Mouse (Mus musculus) G1E (cell line): ENCODE data around the gene Gpr37l1. TPM values are rescaled to one million over a fixed set of nuclear protein-coding genes. Genes with fewer than 3 reads are reported as not detected.

Experiments used
- ATAC-seq: 2 replicates; pipeline ENCODE4 v1.8.0; 2016; ENCODE audit warnings: mild to moderate bottlenecking; ENCODE audit not compliant: insufficient number of reproducible peaks, poor library complexity, low FRiP score, severe bottlenecking; ENCODE audit errors: extremely low read depth
- DNase-seq: peaks from one replicate; pipeline ENCODE4 v3.0.0; 2012; ENCODE audit warnings: low spot score
- H3K27me3 ChIP-seq: 2 replicates; pipeline ENCODE4 v1.6.1; 2012; ENCODE audit warnings: mild to moderate bottlenecking, low read length, inconsistent platforms; ENCODE audit not compliant: insufficient read depth
- H3K36me3 ChIP-seq: replicated peaks from 2 replicates; pipeline ENCODE3; 2012; ENCODE audit warnings: mild to moderate bottlenecking, inconsistent platforms
- H3K4me1 ChIP-seq: 2 replicates; pipeline ENCODE4 v1.6.1; 2012; ENCODE audit warnings: low read depth, low read length, inconsistent platforms, mixed read lengths; ENCODE audit not compliant: insufficient read depth
- H3K4me3 ChIP-seq: 2 replicates; pipeline ENCODE4 v1.5.1; 2012; ENCODE audit warnings: low read depth, mild to moderate bottlenecking, inconsistent platforms, low read length, moderate library complexity, mixed read lengths
- H3K9me3 ChIP-seq: replicated peaks from 2 replicates; pipeline ENCODE4 v1.6.1; 2012; ENCODE audit warnings: inconsistent platforms
- CTCF ChIP-seq: IDR thresholded peaks from 2 replicates; pipeline ENCODE4 v1.5.1; 2012; ENCODE audit warnings: low read depth, low read length, inconsistent platforms, mixed read lengths
- GATA1 ChIP-seq: IDR thresholded peaks from 2 replicates; pipeline ENCODE4 v1.6.1; 2012; ENCODE audit warnings: borderline replicate concordance, low read length, inconsistent platforms, mixed read lengths
- GATA2 ChIP-seq: IDR thresholded peaks from 2 replicates; pipeline ENCODE4 v1.6.1; 2012; ENCODE audit warnings: low read depth, low read length, inconsistent platforms, borderline replicate concordance
- POLR2AphosphoS5 ChIP-seq: IDR thresholded peaks from 2 replicates; pipeline ENCODE4 v1.6.1; 2012; ENCODE audit warnings: low read depth, low read length, inconsistent platforms; ENCODE audit not compliant: insufficient replicate concordance
- TAL1 ChIP-seq: conservative IDR thresholded peaks from 2 replicates; pipeline ENCODE4 v1.6.1; 2012; ENCODE audit warnings: low read depth, low read length, inconsistent platforms, mixed read lengths
- polyA plus RNA-seq: library from polyadenylated mRNA; stranded (reverse); fragments of >175 nt; gene quantifications from 2 replicates; pipeline ENCODE4 v1.2.3, GENCODE M21; 2012
- total RNA-seq, 2 experiments: library from RNA; stranded (forward) in 1 of 2; stranded (reverse) in 1 of 2; fragments of 200-1000 nt in 1 of 2; fragments of >200 nt in 1 of 2; fragmentation: Nextera tagmentation in 1 of 2; gene quantifications; 2 replicates each; pipeline ENCODE4 v1.2.3; 2014 to 2017

Gene Gpr37l1
- total and polyA plus RNA-seq, 3 experiments: 0.05 TPM; not detected in 2

DNA sequence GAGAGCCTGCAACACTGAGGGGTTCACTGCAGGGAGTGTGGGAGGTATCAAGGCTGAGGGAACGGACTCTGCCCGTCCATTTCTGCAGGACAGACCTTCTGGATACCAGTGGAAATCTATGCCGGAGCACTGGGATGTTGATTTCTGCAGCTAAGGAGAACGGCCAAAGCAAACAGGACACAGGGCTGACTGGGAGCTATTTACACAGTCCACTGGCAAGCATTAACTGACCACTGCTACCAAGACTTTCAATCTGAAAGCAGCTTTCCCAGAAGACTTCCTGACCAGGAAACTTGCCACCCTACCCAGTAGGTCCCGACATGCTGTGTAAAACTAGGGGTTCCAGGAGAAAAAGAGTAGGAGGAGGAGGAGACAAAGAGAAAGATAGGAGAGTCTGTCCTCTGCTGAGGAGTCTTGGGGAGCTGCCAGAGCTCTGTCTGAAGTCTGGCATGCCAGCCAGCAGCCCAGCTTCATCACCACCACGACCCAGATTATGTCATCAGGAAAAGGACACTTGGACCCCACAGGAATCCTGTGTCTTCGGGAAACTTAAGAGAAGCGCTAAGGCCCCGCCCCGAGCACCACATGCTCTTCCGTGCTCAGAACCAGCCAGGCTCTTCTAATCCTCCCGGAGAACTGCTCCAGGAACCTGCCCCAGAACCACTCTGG is 2.2 kb upstream of the Gpr37l1 start:
- DNase-seq (no peak), ATAC-seq (no peak)
- Histone ChIP-seq H3K27me3 (peaks cover 25% of the 10 kb centered on the region), H3K9me3 (no peaks in the 10 kb centered on the region), H3K36me3 (no peaks in the 10 kb centered on the region), H3K4me1 (no peaks in the 10 kb centered on the region), H3K4me3 (no peak overlapping the region)
- no peak for TF ChIP-seq TAL1
- TF ChIP-seq GATA1: no peak
- TF ChIP-seq POLR2AphosphoS5: no peak
- TF ChIP-seq CTCF: no peak
- TF ChIP-seq GATA2: no peak

DNA sequence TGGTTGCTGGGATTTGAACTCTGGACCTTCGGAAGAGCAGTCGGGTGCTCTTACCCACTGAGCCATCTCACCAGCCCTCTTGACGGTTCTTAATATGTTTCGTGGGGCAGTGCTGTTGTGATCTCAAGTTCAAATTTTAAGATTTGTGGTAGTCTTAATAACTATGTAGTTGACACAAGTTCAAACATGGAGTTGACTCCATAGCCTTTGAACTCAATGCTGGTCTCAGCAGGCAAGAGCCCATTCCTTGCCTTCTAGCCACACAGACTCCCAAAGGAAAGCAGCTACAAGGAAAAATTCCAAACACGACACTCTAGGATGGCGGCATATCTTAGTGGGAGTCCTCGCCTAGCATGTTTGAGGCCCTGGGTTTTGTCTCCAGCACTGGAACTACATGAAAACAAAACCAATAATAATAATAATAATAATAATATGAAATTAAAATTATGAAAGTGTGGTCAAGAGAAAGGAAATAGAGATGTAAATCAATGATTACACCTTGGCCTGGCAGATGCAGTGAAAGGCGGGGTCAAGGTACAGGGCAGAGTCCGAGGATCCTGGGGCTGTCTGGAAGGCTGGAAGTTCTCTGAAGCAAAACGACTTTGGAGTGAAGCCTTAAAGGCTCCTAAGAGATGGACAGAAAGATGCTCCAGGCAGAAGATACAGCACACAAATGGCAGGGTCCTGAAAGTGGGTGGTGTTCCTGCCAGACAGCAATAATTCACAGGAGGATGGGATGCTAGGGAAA is 1.1 kb upstream of the Gpr37l1 start:
- Histone ChIP-seq H3K4me3 (no peak overlapping the region), H3K9me3 (no peaks in the 10 kb centered on the region), H3K27me3 (peaks cover 25% of the 10 kb centered on the region), H3K4me1 (no peaks in the 10 kb centered on the region), H3K36me3 (no peaks in the 10 kb centered on the region)
- DNase-seq (no peak), ATAC-seq (no peak)
- no peak for TF ChIP-seq GATA2
- TF ChIP-seq POLR2AphosphoS5: no peak
- no peak for TF ChIP-seq CTCF
- no peak for TF ChIP-seq GATA1
- TF ChIP-seq TAL1: no peak

DNA sequence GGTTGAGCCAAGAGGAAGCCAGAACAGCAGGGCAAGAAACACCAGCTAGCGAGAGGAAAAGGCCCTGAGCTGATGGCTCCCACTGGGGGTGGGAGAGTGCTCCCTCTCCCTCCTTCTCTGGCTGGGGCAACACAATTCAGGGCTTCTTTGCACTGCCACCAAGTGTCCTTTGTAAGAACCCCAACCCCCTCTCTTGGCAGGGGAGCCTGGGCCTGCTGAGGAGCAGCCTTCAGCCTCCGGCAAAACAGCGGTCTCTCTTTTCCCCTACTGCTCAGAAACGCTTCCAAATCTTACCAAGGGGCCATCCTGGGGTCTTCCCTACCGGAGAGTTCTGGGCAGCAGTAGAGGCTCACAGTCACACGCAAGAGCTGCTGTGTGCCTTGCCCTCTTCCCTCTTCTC is 4.8 kb downstream of the Gpr37l1 start:
- DNase-seq: no peak
- Histone ChIP-seq H3K4me3 (no peak overlapping the region), H3K27me3 (peaks cover 37% of the 10 kb centered on the region), H3K4me1 (no peaks in the 10 kb centered on the region), H3K9me3 (no peaks in the 10 kb centered on the region), H3K36me3 (no peaks in the 10 kb centered on the region)
- ATAC-seq: no peak
- TF ChIP-seq TAL1 (no peak), POLR2AphosphoS5 (no peak), GATA2 (no peak), CTCF (no peak), GATA1 (no peak)

DNA sequence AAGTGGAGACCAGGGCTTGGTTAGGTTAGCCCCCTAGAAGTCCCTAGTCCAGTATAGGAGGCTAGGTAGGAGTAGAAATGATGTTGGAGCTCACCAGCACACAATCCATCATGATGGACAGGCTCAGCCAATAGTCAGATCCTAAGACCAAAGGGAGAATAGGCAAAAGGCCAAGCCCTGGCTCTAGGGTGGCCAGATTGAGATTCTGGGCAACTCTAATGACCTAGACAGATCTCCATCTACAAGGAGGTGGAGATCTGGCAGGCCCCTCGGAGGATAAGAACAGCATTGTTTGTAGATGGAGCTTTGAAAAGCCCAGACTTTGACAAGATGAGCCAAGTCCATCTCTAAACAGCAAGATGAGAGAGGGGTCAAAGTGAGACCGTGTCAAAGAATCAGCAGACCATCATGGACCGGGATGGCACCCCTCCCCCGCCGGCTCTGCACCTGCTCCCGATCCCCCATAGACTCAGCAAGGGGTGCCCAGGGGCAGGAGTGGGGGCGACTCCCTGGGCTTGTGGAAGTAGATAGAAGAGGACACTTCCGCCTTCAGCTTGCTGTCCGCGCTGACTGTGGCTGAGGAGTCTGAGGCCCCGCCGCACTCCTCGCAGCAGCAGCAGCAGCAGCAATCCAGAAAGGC is 7.0 kb downstream of the Gpr37l1 start:
- ATAC-seq (no peak), DNase-seq (no peak)
- Histone ChIP-seq H3K4me1 (no peaks in the 10 kb centered on the region), H3K27me3 (peaks cover 29% of the 10 kb centered on the region), H3K36me3 (peaks cover 20% of the 10 kb centered on the region), H3K4me3 (no peak overlapping the region), H3K9me3 (no peaks in the 10 kb centered on the region)
- TF ChIP-seq GATA2 (no peak), POLR2AphosphoS5 (no peak), TAL1 (no peak), GATA1 (no peak), CTCF (no peak)

DNA sequence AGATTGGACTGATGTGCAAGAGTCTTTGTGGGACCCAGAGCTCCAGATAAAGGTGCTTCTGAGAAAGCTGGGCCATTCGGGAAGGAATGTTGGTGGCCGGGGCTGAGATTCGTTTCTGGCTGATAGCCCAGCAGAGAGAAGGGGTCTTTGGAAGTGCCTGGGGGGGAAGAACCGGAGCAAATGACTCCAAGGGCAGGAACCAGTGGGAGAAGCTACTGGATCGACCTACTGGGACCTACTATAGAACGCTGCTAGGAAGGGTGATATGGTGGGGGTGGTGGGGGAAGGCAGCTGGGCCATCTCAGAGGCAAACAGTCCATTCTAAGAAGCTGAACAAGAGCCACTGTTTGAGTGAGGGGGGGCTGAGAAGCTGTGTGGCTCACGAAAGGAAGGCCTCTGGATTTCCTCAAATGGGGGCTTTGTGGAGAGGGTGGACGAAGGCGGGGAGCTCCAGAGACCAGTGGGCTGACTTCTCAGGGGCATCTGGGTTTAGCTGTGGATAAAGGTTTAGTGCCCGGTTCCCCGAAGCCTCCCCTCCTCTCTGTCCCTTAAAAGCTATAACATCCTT is 7.8 kb downstream of the Gpr37l1 start:
- Histone ChIP-seq H3K9me3 (no peaks in the 10 kb centered on the region), H3K4me1 (peaks cover 2% of the 10 kb centered on the region), H3K4me3 (no peak overlapping the region), H3K27me3 (peaks cover 26% of the 10 kb centered on the region), H3K36me3 (peaks cover 28% of the 10 kb centered on the region)
- DNase-seq (no peak), ATAC-seq (no peak)
- TF ChIP-seq TAL1: no peak
- no peak for TF ChIP-seq GATA2
- no peak for TF ChIP-seq CTCF
- no peak for TF ChIP-seq GATA1
- TF ChIP-seq POLR2AphosphoS5: no peak

DNA sequence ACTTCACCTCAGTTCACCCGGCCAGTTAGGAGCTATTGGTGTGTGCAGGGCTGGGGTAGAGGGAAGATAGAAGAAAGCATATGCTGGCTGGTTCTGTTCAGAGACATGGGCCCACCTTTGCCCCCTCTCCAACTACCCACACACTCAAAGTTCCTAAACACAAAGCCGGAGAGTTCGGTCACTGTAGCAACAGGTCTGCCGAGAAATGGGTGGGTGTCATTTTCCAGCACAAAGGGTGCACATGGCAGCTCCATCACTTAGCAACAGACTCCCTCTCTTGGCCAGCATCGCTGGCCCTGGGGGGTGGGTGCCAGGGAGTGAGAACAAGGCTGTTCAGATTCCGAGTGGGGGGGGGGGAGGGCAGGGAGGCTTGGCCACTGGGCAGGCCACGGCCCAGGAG is 8.4 kb downstream of the Gpr37l1 start:
- Histone ChIP-seq H3K4me3 (no peak overlapping the region), H3K36me3 (peaks cover 34% of the 10 kb centered on the region), H3K9me3 (no peaks in the 10 kb centered on the region), H3K4me1 (peaks cover 7% of the 10 kb centered on the region), H3K27me3 (peaks cover 26% of the 10 kb centered on the region)
- ATAC-seq (no peak), DNase-seq (no peak)
- TF ChIP-seq GATA1 (no peak), TAL1 (no peak), CTCF (no peak), POLR2AphosphoS5 (no peak), GATA2 (no peak)
